Mouse (Mus musculus): ENCODE measurements at regions not wholly inside any gene's neighbourhood (a gene's known extent, or its start where the extent isn't known, plus 50 kb on each side); places are given as distances from the start of the nearest gene placed in this dataset.

DNA sequence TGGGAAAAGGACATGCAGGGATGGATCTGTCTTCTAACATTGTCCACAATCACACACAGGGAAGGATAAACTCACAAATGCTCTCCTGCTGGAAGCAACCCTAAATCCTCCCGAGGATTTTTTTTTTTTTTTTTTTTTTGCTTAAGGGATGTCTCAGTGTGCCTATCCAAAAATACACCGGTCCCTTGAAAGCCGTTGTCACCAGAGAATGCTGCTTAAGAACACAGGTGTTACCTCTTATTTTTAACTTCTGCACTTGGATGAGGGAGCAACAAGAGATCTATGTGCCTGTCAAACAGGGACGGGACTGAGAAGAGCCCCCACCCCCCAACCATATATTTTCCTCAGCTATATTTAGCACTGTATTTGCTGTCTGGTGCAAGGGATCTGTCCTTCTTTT lies 375.8 kb downstream of the Tmem132b start:
- TF ChIP-seq CTCF (IDR thresholded peaks at IDR 0.05; ENCODE audit: low read depth), result no peak
- no peak for ATAC-seq (replicated peaks; ENCODE audit: low FRiP score, low read depth)

DNA sequence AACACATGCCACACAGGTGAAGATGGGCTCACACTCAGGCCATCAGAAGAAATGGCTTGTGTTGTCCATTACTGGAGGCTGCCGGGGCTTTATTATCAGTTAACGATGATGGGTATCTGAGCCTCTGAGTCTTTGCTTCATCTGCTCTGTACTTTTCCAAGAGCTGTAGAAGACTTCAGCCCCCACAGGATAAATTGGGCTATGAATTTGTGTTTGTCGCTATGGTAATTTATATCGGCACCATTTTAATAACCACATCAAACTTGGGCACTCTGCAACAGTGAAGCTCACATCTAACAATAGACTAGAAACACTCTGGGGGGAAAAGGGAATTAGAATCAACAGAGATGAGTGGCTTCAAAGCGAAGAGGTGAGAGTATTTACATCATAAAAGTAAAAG lies 376.3 kb downstream of the Tmem132b start:
- Histone ChIP-seq H3K4me1 (replicated peaks; ENCODE audit: insufficient read depth, low read length) (no peaks in the 10 kb centered on the region), H3K27me3 (ENCODE audit: insufficient read depth, low read length) (no peaks in the 10 kb centered on the region), H3K9me3 (replicated peaks; ENCODE audit: low read length) (no peaks in the 10 kb centered on the region), H3K9ac (ENCODE audit: low read depth, low read length) (no peak overlapping the region), H3K4me3 (replicated peaks; ENCODE audit: low read depth, low read length) (no peak overlapping the region), H3K27ac (no peak overlapping the region), H3K36me3 (ENCODE audit: insufficient read depth, low read length) (no peaks in the 10 kb centered on the region), H3K4me2 (ENCODE audit: low read length) (no peak overlapping the region)
- TF ChIP-seq CTCF (IDR thresholded peaks at IDR 0.05; ENCODE audit: low read depth), result no peak
- DNase-seq (ENCODE audit: low spot score) (no peak), ATAC-seq (replicated peaks; ENCODE audit: low FRiP score, low read depth) (no peak)
- WGBS, result 91% methylated on average over 5 of the region's 5 CpGs

More for the DNA sequence above, 375.8 kb downstream of the Tmem132b start:
- no peaks in the 10 kb centered on the region for H3K36me3 ChIP-seq (ENCODE audit: insufficient read depth, low read length)
- H3K4me2 ChIP-seq (ENCODE audit: low read length), result no peak overlapping the region
- H3K4me3 ChIP-seq (replicated peaks; ENCODE audit: low read depth, low read length), result no peak overlapping the region
- no peaks in the 10 kb centered on the region for H3K9me3 ChIP-seq (replicated peaks; ENCODE audit: low read length)
- no peak overlapping the region for H3K27ac ChIP-seq
- H3K27me3 ChIP-seq (ENCODE audit: insufficient read depth, low read length), result no peaks in the 10 kb centered on the region
- H3K9ac ChIP-seq (ENCODE audit: low read depth, low read length), result no peak overlapping the region
- no peak for DNase-seq (ENCODE audit: low spot score)
- 66% methylated on average over 4 of the region's 4 CpGs for WGBS
- no peaks in the 10 kb centered on the region for H3K4me1 ChIP-seq (replicated peaks; ENCODE audit: insufficient read depth, low read length)

DNA sequence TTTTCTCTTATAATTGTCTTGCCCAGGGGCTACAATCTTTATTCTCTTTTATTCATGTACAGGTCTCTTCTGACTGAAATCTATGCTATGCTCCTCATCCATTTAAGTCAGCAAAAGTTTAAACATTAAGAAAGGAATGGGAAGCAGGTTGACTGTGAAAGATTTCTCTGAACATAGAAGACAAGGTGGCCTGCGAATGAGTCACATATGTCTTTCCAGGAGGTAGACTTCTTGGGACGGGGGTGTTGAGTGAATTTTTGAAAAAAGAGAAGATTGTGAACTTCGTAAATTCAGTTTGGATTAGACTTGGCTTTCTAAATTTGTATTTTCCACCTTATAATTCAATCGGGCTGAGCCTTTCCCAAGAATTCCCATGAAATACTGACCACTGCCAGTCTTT lies 384.3 kb downstream of the Tmem132b start:
- ATAC-seq (replicated peaks; ENCODE audit: low FRiP score, low read depth) (no peak), DNase-seq (ENCODE audit: low spot score) (no peak)
- Histone ChIP-seq H3K9ac (ENCODE audit: low read depth, low read length) (no peak overlapping the region), H3K4me3 (replicated peaks; ENCODE audit: low read depth, low read length) (no peak overlapping the region), H3K4me2 (ENCODE audit: low read length) (no peak overlapping the region), H3K36me3 (ENCODE audit: insufficient read depth, low read length) (no peaks in the 10 kb centered on the region), H3K27me3 (ENCODE audit: insufficient read depth, low read length) (no peaks in the 10 kb centered on the region), H3K9me3 (replicated peaks; ENCODE audit: low read length) (no peaks in the 10 kb centered on the region), H3K4me1 (replicated peaks; ENCODE audit: insufficient read depth, low read length) (no peaks in the 10 kb centered on the region), H3K27ac (no peak overlapping the region)
- 92% methylated on average over 4 of the region's 4 CpGs for WGBS
- no peak for TF ChIP-seq CTCF (IDR thresholded peaks at IDR 0.05; ENCODE audit: low read depth)

DNA sequence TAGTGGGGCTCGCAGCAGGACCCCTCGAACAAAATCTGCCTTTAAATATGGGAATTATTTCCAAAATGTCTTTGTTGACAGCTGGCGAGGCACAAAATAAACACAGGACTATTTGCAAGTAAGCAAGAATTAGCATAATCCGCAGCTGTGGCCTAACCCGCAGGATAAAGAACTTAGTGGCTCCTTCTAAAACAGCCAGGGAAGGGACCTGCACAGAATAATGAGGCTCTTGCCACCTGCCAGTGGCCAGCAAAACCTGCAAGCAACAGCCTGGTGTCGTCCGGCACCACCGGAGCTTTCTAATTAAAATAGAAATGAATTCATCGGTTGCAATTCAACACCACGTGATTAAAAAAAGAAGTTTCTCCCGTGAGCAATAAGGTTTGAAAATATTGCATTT lies 389.4 kb downstream of the Tmem132b start:
- WGBS, result 36% methylated on average over 11 of the region's 11 CpGs
- TF ChIP-seq CTCF (IDR thresholded peaks at IDR 0.05; ENCODE audit: low read depth), result no peak
- H3K36me3 ChIP-seq (ENCODE audit: insufficient read depth, low read length), result no peaks in the 10 kb centered on the region
- ATAC-seq (replicated peaks; ENCODE audit: low FRiP score, low read depth) (no peak), DNase-seq (ENCODE audit: low spot score) (no peak)
- H3K27ac ChIP-seq, result no peak overlapping the region
- no peaks in the 10 kb centered on the region for H3K27me3 ChIP-seq (ENCODE audit: insufficient read depth, low read length)
- H3K9me3 ChIP-seq (replicated peaks; ENCODE audit: low read length), result no peaks in the 10 kb centered on the region
- no peaks in the 10 kb centered on the region for H3K4me1 ChIP-seq (replicated peaks; ENCODE audit: insufficient read depth, low read length)
- H3K4me2 ChIP-seq (ENCODE audit: low read length), result no peak overlapping the region
- H3K9ac ChIP-seq (ENCODE audit: low read depth, low read length), result no peak overlapping the region
- no peak overlapping the region for H3K4me3 ChIP-seq (replicated peaks; ENCODE audit: low read depth, low read length)

DNA sequence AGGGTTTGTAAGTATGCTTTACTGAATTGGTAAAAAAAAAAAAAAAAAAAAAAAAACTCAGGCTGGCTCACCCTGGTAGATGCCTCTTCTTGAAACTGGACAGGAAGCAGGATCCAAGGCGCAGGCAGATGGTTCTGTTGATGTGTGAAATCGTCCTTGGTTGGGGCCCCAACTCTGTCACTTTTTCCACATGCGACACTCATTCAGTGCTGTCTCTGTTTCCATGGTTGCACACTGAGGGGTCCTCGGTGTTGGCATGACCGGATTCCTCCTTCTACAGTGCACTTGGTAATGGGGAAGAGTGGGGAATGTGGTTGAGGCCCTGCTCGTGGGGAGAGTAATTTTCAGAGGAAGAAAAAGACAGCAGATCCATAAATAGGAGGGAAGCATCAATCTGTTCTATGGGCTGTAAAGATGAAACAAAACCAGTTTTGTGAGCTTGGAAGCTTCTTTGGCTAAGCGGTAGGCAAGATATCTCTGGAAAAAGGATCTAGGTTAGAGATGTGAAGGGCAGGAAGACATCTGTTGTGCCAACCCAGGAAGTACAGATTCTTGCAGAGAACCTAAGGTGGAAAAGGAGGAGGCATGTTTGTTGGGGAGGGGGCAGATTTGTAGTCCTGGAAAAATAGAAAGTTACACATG lies 394.4 kb downstream of the Tmem132b start:
- Histone ChIP-seq H3K9ac (ENCODE audit: low read depth, low read length) (no peak overlapping the region), H3K9me3 (replicated peaks; ENCODE audit: low read length) (no peaks in the 10 kb centered on the region), H3K4me3 (replicated peaks; ENCODE audit: low read depth, low read length) (no peak overlapping the region), H3K36me3 (ENCODE audit: insufficient read depth, low read length) (no peaks in the 10 kb centered on the region), H3K27me3 (ENCODE audit: insufficient read depth, low read length) (no peaks in the 10 kb centered on the region), H3K27ac (no peak overlapping the region), H3K4me1 (replicated peaks; ENCODE audit: insufficient read depth, low read length) (no peaks in the 10 kb centered on the region), H3K4me2 (ENCODE audit: low read length) (no peak overlapping the region)
- WGBS, result 76% methylated on average over 7 of the region's 7 CpGs
- DNase-seq (ENCODE audit: low spot score) (no peak), ATAC-seq (replicated peaks; ENCODE audit: low FRiP score, low read depth) (no peak)
- TF ChIP-seq CTCF (IDR thresholded peaks at IDR 0.05; ENCODE audit: low read depth), result no peak

DNA sequence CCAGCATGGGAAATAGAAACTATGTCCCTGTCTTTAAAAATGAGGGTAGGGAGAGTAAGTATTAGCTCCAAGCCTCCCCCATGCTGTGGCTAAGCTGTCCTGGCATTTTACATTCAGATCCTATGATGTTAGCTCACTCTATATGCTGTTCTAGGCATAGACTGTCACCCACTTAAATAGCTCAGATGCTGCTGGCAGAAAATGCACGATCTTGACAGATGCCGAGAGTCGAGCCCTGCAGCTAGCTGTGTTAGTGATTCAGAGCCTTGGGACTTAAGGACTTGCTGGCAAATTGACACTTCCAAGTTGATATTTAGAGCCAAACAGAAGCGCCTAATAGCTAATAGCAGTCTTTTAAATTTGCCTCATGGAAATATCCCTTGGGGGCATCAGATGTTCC lies 399.9 kb downstream of the Tmem132b start:
- H3K27me3 ChIP-seq (ENCODE audit: insufficient read depth, low read length), result no peaks in the 10 kb centered on the region

DNA sequence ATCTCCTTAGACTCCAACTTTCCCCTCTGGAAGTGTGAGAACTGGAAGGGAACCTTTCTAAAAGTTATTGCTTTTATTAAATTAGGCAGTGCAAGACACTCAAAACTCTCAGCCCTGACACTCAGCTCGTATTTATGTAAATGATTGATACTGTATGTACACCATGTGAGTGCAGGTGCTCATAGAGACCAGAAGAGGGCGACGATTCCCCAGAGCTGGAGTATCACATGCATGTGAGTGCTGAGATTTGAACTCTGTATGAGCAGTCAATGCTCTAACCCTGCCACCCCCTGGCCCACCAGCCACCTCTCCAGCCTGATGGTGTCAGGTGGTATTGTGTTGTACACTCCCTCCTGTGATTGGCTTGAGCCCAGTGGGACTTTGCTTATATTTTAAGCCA lies 407.8 kb downstream of the Tmem132b start:
- Histone ChIP-seq H3K36me3 (ENCODE audit: insufficient read depth, low read length) (no peaks in the 10 kb centered on the region), H3K27ac (no peak overlapping the region), H3K9ac (ENCODE audit: low read depth, low read length) (no peak overlapping the region), H3K9me3 (replicated peaks; ENCODE audit: low read length) (no peaks in the 10 kb centered on the region), H3K4me1 (replicated peaks; ENCODE audit: insufficient read depth, low read length) (no peaks in the 10 kb centered on the region), H3K4me2 (ENCODE audit: low read length) (no peak overlapping the region), H3K27me3 (ENCODE audit: insufficient read depth, low read length) (no peaks in the 10 kb centered on the region), H3K4me3 (replicated peaks; ENCODE audit: low read depth, low read length) (no peak overlapping the region)
- DNase-seq (ENCODE audit: low spot score), result no peak
- WGBS, result 92% methylated on average over 3 of the region's 3 CpGs
- no peak for TF ChIP-seq CTCF (IDR thresholded peaks at IDR 0.05; ENCODE audit: low read depth)
- ATAC-seq (replicated peaks; ENCODE audit: low FRiP score, low read depth), result no peak

More for the DNA sequence above, 399.9 kb downstream of the Tmem132b start:
- TF ChIP-seq CTCF (IDR thresholded peaks at IDR 0.05; ENCODE audit: low read depth), result no peak
- H3K9ac ChIP-seq (ENCODE audit: low read depth, low read length), result no peak overlapping the region
- no peak overlapping the region for H3K27ac ChIP-seq
- no peak overlapping the region for H3K4me3 ChIP-seq (replicated peaks; ENCODE audit: low read depth, low read length)
- WGBS, result 85% methylated on average over 4 of the region's 4 CpGs
- H3K4me2 ChIP-seq (ENCODE audit: low read length), result no peak overlapping the region
- no peaks in the 10 kb centered on the region for H3K36me3 ChIP-seq (ENCODE audit: insufficient read depth, low read length)
- DNase-seq (ENCODE audit: low spot score), result no peak
- no peaks in the 10 kb centered on the region for H3K9me3 ChIP-seq (replicated peaks; ENCODE audit: low read length)
- no peak for ATAC-seq (replicated peaks; ENCODE audit: low FRiP score, low read depth)
- H3K4me1 ChIP-seq (replicated peaks; ENCODE audit: insufficient read depth, low read length), result no peaks in the 10 kb centered on the region
